Mouse (Mus musculus) olfactory bulb, adult 2 months (tissue): ENCODE measurements at regions not wholly inside any gene's neighbourhood (a gene's known extent, or its start where the extent isn't known, plus 50 kb on each side); places are given as distances from the start of the nearest gene placed in this dataset.

Experiments
- CTCF ChIP-seq: fragments of 200-500 bp; IDR thresholded peaks from 2 replicates; pipeline ENCODE4 v1.5.1; 2012; ENCODE audit warnings: low read depth, mild to moderate bottlenecking, low read length, moderate library complexity; ENCODE audit not compliant: insufficient read depth
- POLR2A ChIP-seq: fragments of 200-500 bp; IDR thresholded peaks from 2 replicates; pipeline ENCODE4 v1.6.1; 2012; ENCODE audit warnings: mild to moderate bottlenecking, low read depth, low read length, moderate library complexity; ENCODE audit not compliant: insufficient read depth

DNA sequence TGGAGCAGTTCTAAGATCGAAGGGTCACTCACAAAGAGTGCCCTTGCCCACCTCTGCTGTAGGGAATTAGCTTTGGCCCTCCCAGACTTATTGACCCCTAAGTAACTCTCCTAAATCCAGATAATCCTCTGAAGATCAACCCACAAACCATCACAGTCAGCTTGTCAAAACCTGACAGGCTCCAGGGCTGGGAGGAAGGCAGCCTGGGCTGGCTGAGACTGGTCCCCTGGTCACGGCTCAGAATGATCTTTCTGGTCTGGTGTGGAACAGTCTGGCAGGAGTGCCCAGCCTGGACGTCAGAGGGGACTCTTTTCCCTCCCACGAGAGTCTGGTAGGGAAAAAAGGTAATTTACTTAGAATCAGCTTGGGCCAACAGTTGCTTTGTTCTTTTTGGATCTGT is 99.0 kb upstream of the Haao start:
- TF ChIP-seq CTCF (no peak), POLR2A (no peak)
